Mouse (Mus musculus): ENCODE measurements around the gene Gm13694.
"Not testable (repeated sequence)": the region's sequence is repeated elsewhere in the genome, so short reads cannot be mapped to it uniquely, and the experiment has no call there.

Gm13694 gene

GRCm38 (mm10) chr2:83978633-83979032 lies at the start of gene Gm13694:
Gm13694 (plus strand) TSS chr2:83978933.
- DNase-seq: not testable (repeated sequence)

DNA sequence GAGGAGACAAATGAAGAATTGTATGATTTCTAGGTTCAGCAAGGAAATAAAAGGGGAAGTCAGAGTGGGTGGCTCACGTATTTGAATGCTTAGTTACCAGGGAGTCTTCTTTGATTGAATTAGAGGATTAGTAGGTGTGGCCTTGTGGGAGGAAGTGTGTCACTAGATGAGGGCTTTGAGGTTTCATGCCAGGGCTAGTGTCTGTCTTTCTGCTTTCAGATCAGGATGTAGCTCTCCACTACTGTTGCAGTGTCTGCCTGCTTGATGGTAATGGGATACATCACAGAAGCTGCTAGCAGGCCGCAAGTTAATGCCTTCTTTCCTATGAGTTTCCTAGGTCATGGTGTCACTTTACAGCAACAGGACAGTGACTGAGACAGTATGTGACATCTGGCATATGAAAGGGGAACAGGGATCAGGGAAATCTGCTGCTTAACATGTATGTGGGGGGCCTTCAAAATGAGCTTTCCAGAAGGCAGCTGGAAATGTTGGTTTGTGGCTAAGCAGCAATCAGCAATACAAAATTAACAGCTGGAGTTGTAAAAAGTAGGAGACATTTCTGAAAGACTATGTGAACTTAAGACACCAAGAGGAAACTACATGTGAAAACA lies 49.1 kb upstream of the Gm13694 start:
- peak; percentile 65 to 76 for DNase-seq

GRCm38 (mm10) chr2:83940931-83941361 lies 37.8 kb upstream of the Gm13694 start, which contains the start of gene Zswim2:
Zswim2 (minus strand) TSS chr2:83941228.
- peak; percentile 67 to 69 for DNase-seq

- peak in 1 of 2 experiments; percentile 3 for DNase-seq
Measured at GRCm38 (mm10) chr2:83941378-83941777, 37.4 kb upstream of the Gm13694 start.

DNA sequence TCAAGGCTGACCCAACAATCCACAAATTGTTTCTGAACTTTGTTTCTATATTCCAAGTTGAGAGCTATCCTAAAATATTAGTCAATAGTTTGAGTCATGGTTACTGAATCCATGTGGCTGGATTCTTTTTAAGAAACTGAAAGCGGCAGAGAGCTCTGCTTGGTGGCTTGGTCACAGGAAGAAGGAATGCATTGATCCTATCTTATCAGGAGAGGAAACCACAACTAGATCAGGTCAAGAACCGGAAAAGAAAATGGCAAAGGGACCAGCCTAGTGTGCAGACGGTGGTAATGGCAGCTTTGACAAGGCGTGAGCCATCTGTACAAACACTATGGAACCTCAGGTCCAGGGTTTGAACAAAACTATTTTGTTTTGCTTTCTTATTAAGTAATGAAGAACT lies 36.9 kb upstream of the Gm13694 start:
- no peak for DNase-seq

GRCm38 (mm10) chr2:83955393-83955792 lies 23.3 kb upstream of the Gm13694 start, which contains the start of gene Gm13698:
Gm13698 (plus strand) TSS chr2:83955693.
- DNase-seq: not testable (repeated sequence)

DNA sequence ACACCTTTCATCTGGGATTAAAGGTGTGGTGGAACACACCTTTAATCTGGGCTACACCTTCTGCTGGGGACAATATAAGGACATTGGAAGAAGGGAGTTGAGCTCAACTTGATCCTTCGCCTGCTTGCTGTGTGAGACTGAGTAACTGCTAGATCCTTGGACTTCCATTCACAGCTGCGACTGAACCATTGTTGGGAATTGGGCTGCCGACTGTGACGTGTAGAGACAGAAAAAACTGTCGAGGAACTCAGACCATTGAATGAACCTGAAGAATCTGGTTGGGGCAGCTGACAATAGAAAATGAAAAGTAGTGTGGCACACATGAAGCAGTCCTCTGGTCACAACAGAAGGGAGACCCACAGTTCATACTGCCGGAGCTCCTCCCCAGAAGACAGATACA lies 17.5 kb upstream of the Gm13694 start, which contains the start of gene Gm13693:
TSS of gene Gm13693 (plus strand) at position 301 of the 400 bp plus-strand sequence.
- not testable (repeated sequence) for DNase-seq

DNA sequence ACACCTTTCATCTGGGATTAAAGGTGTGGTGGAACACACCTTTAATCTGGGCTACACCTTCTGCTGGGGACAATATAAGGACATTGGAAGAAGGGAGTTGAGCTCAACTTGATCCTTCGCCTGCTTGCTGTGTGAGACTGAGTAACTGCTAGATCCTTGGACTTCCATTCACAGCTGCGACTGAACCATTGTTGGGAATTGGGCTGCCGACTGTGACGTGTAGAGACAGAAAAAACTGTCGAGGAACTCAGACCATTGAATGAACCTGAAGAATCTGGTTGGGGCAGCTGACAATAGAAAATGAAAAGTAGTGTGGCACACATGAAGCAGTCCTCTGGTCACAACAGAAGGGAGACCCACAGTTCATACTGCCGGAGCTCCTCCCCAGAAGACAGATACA lies 11.7 kb upstream of the Gm13694 start, which contains the start of gene Gm13695:
TSS of gene Gm13695 (plus strand) at position 301 of the 400 bp plus-strand sequence.
- not testable (repeated sequence) for DNase-seq

DNA sequence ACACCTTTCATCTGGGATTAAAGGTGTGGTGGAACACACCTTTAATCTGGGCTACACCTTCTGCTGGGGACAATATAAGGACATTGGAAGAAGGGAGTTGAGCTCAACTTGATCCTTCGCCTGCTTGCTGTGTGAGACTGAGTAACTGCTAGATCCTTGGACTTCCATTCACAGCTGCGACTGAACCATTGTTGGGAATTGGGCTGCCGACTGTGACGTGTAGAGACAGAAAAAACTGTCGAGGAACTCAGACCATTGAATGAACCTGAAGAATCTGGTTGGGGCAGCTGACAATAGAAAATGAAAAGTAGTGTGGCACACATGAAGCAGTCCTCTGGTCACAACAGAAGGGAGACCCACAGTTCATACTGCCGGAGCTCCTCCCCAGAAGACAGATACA lies 5.9 kb upstream of the Gm13694 start, which contains the start of gene Gm13696:
TSS of gene Gm13696 (plus strand) at position 301 of the 400 bp plus-strand sequence.
- DNase-seq: not testable (repeated sequence)

DNA sequence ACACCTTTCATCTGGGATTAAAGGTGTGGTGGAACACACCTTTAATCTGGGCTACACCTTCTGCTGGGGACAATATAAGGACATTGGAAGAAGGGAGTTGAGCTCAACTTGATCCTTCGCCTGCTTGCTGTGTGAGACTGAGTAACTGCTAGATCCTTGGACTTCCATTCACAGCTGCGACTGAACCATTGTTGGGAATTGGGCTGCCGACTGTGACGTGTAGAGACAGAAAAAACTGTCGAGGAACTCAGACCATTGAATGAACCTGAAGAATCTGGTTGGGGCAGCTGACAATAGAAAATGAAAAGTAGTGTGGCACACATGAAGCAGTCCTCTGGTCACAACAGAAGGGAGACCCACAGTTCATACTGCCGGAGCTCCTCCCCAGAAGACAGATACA lies 5.7 kb downstream of the Gm13694 start, which contains the start of gene Gm13697:
TSS of gene Gm13697 (plus strand) at position 301 of the 400 bp plus-strand sequence.
- DNase-seq: not testable (repeated sequence)

DNA sequence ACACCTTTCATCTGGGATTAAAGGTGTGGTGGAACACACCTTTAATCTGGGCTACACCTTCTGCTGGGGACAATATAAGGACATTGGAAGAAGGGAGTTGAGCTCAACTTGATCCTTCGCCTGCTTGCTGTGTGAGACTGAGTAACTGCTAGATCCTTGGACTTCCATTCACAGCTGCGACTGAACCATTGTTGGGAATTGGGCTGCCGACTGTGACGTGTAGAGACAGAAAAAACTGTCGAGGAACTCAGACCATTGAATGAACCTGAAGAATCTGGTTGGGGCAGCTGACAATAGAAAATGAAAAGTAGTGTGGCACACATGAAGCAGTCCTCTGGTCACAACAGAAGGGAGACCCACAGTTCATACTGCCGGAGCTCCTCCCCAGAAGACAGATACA lies 11.5 kb downstream of the Gm13694 start, which contains the start of gene Gm13691:
TSS of gene Gm13691 (plus strand) at position 301 of the 400 bp plus-strand sequence.
- not testable (repeated sequence) for DNase-seq

GRCm38 (mm10) chr2:83993639-83994255 lies 15.0 kb downstream of the Gm13694 start:
- peak; percentile 40 to 44 for DNase-seq

- DNase-seq: peak; percentile 10 to 27
Measured at GRCm38 (mm10) chr2:83994526-83994925, 15.8 kb downstream of the Gm13694 start.

DNA sequence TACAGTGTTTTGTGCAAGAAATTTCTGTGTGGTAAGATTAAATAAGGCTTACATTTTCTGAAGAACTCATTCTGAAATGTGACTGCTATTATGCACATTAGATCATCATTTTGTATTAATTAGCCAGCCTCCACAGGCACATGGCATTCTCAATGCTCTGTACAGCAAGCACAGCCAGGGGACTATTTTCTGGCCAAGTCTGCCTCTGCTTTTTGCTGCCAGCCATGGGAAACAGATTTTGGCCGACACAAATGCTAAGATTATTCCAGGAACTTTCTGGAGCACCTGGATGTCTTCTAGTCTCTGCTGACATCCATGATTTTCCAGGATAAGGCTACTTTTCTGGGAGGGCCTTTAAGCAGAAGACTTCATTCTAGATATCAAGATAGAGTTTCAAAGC lies 30.2 kb downstream of the Gm13694 start:
- DNase-seq: no peak

- no peak for DNase-seq
Measured at GRCm38 (mm10) chr2:84009818-84010217, 31.1 kb downstream of the Gm13694 start.

DNA sequence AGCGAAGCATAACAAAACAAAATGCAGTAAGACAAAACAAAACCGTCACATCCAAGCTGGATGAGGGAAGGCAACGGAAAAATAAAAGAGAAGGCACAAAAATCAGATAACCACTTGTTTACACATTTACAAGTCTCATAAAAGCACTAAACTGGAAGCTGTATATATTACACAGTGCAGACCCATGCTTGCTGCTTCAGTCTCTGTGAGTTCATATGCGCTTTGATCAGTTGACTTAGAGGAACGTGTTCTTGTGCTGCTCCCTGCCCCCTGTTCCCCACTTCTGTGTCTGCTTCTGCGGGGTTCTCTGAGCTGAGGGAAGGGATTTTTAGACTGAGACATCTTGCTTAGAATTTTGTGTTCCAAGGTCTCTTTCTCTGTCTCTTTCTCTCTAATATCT lies 35.8 kb downstream of the Gm13694 start:
- no peak for DNase-seq

DNA sequence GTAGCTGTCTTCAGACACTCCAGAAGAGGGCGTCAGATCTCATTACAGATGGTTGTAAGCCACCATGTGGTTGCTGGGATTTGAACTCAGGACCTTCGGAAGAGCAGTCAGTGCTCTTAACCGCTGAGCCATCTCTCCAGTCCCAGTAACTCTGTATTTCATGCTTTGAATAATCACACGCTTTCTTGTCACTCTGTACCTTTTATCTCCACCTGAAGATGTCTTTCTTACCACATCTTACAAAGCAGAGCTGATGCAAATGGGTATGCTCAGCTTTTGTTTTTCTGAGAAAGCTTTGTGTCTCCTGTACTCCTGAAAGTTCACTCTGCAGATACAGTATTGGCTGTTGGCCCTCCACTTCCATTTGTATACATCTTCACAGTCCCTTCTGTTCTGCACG lies 37.6 kb downstream of the Gm13694 start:
- DNase-seq: not testable (repeated sequence)

GRCm38 (mm10) chr2:84018330-84018729 lies 39.6 kb downstream of the Gm13694 start:
- DNase-seq: no peak

- no peak for DNase-seq
Measured at GRCm38 (mm10) chr2:84019519-84020305, 41.0 kb downstream of the Gm13694 start.

DNA sequence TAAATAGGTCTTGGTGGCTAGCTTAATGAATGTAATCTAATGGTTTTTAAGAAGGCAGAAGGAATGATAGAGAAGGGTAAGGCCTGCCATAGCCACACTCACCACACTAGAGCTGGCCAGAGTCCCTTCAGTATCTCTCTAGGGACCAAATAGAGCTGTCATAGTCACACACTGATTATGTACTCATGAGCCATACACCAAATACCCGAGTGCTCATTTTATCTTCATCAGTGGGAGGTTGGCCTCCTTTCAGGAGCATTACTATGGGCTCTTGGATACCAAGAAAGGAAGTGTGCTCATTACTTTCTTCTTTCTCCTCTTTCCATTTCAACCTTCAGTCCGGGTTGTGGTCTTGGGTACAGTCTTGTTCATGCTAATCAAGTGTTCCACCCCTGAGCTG lies 43.2 kb downstream of the Gm13694 start:
- no peak for DNase-seq

DNA sequence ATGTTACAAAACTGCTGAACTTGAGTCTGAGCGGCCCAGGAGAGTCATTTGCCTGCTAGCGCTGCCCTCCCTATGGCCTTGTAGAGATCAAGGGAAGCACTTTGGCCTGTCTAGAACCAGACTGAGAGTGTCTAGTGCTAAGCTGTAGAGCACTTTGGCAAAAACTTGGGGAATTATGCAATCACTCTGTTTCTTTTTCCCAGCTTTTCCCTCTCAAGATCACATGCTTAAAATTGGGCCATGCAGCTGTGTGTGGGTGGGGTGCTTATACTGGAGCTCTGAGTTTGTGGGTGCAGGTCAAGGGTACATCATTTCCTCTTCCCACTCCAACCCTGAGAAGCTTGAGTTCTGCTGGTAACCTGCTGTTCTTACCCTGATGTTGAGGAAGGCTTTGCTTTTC lies 44.2 kb downstream of the Gm13694 start:
- DNase-seq: no peak

- DNase-seq: no peak
Measured at GRCm38 (mm10) chr2:84023319-84023718, 44.6 kb downstream of the Gm13694 start.

GRCm38 (mm10) chr2:84025217-84025616 lies 46.5 kb downstream of the Gm13694 start:
- DNase-seq: no peak
